Mouse (Mus musculus) cerebellum, adult 2 months (tissue): ENCODE measurements around the gene Rasd1. TPM values are rescaled to one million over a fixed set of nuclear protein-coding genes. Genes with fewer than 3 reads are reported as not detected.

Source experiments
- DNase-seq, 2 experiments: peaks; one replicate each; pipeline ENCODE4 v3.0.0; 2021
- H3K27ac ChIP-seq: fragments of 200-500 bp; 2 replicates; pipeline ENCODE4 v1.5.1; 2012; ENCODE audit warnings: low read length, control low read depth, inconsistent platforms; ENCODE audit not compliant: insufficient read depth
- H3K27me3 ChIP-seq: fragments of 200-500 bp; 2 replicates; pipeline ENCODE4 v1.6.1; 2012; ENCODE audit warnings: inconsistent platforms, mild to moderate bottlenecking, low read length, moderate library complexity; ENCODE audit not compliant: control insufficient read depth, insufficient read depth
- H3K4me1 ChIP-seq: fragments of 200-500 bp; 2 replicates; pipeline ENCODE4 v1.6.1; 2011; ENCODE audit warnings: low read length; ENCODE audit not compliant: control insufficient read depth, insufficient read depth
- H3K4me3 ChIP-seq: fragments of 200-500 bp; replicated peaks from 2 replicates; pipeline ENCODE3; 2011; ENCODE audit warnings: mild to moderate bottlenecking, low read depth, low read length, control low read depth; ENCODE audit not compliant: insufficient read depth
- CTCF ChIP-seq: fragments of 200-500 bp; IDR thresholded peaks from 2 replicates; pipeline ENCODE4 v1.5.1; 2011; ENCODE audit warnings: low read depth, mild to moderate bottlenecking, control low read depth, low read length, moderate library complexity, borderline replicate concordance; ENCODE audit not compliant: insufficient read depth
- POLR2A ChIP-seq: fragments of 200-500 bp; IDR thresholded peaks from 2 replicates; pipeline ENCODE4 v1.6.1; 2011; ENCODE audit warnings: low read length, control low read depth, borderline replicate concordance; ENCODE audit not compliant: insufficient read depth
- WGBS: fragments of 180-500 bp; shearing (Covaris S2); methylation state at CpG from one replicate; pipeline ENCODE4 v1.1.7; 2018; 5-methylcytosine and 5-hydroxymethylcytosine counted together
- polyA plus RNA-seq: library from polyadenylated mRNA; depleted of rRNA; stranded (reverse); fragments of >200 nt; gene quantifications from 2 replicates; pipeline ENCODE4 v1.2.3, GENCODE M21; 2012

The Rasd1 gene
- polyA plus RNA-seq, 1 experiment, result 5.1 TPM

DNA sequence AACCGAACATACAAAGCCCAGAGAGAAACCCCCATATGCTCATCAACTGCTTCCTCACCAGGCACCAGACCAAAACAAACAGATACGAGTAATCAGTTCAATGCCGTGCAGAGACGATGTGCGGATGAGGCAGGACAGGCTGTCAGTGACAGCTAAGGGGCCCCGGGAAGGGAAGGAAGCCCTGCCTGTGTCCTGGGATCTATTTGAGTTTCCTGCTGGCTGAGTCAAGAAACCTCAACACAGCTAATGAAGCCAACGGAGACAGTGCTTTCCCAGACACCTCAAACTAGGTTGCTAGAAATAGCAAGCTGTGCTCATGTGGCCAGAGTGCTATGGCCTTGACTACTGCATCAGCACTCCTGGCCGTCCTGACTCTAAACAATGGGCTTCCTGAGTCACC, 26.6 kb upstream of the Rasd1 start:
- TF ChIP-seq CTCF, result no peak
- no peak for TF ChIP-seq POLR2A
- WGBS, result 65% methylated on average over 8 of the region's 8 CpGs
- no peak for DNase-seq
- no peak overlapping the region for H3K27ac ChIP-seq
- no peaks in the 10 kb centered on the region for H3K4me1 ChIP-seq
- no peak overlapping the region for H3K4me3 ChIP-seq
- H3K27me3 ChIP-seq, result no peaks in the 10 kb centered on the region

DNA sequence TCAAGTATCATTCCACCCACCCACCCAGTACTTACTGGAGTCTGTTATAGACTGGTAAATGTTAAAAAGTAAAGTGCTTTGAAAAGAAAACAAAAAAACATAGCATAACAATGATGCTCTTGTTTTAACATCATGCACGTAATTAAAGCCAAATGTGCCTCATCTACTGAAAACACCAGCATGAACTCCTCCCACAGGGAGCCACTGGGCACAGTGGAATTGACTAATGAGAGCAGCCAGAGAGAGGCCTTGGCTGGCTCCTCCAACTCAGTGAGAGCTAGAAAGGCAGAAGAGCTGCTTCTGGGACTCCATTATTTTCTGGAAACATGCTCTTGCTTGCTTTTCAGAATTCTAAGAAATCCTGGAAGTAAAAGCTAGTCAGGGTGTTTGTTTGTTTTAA, 24.7 kb upstream of the Rasd1 start:
- no peak for DNase-seq
- Histone ChIP-seq H3K4me1 (no peaks in the 10 kb centered on the region), H3K27me3 (no peaks in the 10 kb centered on the region), H3K27ac (no peak overlapping the region), H3K4me3 (no peak overlapping the region)
- TF ChIP-seq CTCF (no peak), POLR2A (no peak)
- 75% methylated on average over 1 of the region's 1 CpGs for WGBS

DNA sequence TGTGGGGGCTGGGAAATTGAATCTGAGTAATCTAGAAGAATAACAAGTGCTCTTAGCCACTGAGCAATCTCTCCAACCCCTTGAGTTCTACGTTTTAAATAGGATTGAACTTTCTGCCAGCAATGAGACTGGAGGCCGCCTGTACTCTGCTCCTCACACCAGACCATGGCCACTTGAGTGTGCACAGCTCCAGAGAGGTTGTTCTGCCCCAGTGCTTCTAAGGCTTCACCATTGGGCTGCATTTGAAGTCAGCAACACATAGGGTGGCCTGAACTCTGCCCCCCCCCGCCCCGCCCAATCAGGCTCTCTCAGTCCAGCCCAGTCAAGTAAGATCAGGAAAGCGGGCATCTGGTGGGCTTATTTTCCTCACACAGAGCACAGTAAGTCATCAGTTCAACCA, 13.1 kb upstream of the Rasd1 start:
- H3K27ac ChIP-seq, result no peak overlapping the region
- H3K4me1 ChIP-seq, result no peaks in the 10 kb centered on the region
- no peaks in the 10 kb centered on the region for H3K27me3 ChIP-seq
- DNase-seq, result no peak
- no peak overlapping the region for H3K4me3 ChIP-seq
- 84% methylated on average over 5 of the region's 5 CpGs for WGBS
- TF ChIP-seq CTCF (no peak), POLR2A (no peak)

DNA sequence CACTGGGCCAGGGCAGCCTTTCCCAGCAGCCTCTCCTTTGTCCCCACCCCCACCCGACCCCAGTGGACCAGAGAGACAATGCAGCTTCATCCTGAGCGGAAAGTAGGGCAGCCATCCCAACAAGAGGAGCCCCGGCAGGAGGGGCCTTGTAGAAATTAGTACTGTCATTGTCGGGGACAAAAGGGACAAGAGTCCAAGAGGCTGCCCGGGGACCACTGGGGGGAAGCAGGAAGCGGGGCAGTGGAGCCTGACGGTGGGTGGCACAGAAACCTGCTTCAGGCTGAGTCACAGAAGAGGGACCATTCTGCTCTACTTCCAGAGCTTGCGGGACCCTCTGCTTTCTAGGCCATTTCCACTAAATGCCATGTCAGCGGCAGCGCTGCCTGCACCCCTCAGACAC, 10.5 kb upstream of the Rasd1 start:
- H3K27me3 ChIP-seq, result no peaks in the 10 kb centered on the region
- no peak for TF ChIP-seq POLR2A
- TF ChIP-seq CTCF, result no peak
- no peaks in the 10 kb centered on the region for H3K4me1 ChIP-seq
- H3K27ac ChIP-seq, result no peak overlapping the region
- H3K4me3 ChIP-seq, result no peak overlapping the region
- DNase-seq, result no peak
- WGBS, result 37% methylated on average over 10 of the region's 10 CpGs

DNA sequence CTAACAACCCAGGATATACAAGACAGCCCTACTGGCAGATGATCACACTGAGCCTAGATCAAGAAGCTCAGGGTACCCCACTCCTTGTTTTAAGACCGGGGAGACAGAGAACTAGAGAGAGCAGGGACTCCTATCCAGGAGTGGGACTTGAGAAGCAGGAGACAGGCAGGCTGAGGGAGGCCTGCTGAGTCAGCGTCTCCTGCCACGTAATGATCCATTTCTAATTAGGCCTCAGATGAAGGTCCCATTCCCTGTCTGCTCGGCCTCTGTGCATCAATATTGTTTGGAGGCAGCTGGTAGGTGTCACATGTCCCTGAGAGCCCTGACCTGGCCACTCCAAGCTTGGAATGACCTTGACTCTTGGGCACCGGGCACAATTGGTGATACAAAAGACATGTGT, 8.6 kb upstream of the Rasd1 start:
- no peak for TF ChIP-seq POLR2A
- TF ChIP-seq CTCF, result no peak
- Histone ChIP-seq H3K4me3 (no peak overlapping the region), H3K4me1 (no peaks in the 10 kb centered on the region), H3K27ac (no peak overlapping the region), H3K27me3 (no peaks in the 10 kb centered on the region)
- DNase-seq, result no peak
- 77% methylated on average over 5 of the region's 5 CpGs for WGBS

DNA sequence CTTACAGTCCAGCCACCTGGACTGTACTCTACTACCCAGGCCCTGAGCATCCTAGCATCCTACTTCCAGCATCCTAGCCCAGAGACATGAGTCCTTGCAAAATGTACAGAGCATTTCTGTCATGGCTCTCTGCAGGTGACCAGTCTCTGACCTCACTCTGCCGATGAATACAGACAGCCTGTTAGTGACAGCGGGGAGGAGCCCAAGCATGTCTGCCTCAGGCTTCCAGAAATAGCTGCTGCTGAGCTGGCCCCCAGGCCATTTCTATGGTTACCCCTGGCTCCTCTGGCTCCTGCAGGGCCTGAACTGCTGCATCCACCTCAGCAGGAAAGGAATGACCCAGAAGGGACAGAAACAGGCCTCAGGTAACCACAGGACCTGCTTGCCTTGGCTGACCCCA, 6.9 kb upstream of the Rasd1 start:
- Histone ChIP-seq H3K4me1 (no peaks in the 10 kb centered on the region), H3K27ac (no peak overlapping the region), H3K27me3 (no peaks in the 10 kb centered on the region), H3K4me3 (no peak overlapping the region)
- TF ChIP-seq CTCF (no peak), POLR2A (no peak)
- WGBS, result 44% methylated on average over 2 of the region's 2 CpGs
- DNase-seq, result no peak

DNA sequence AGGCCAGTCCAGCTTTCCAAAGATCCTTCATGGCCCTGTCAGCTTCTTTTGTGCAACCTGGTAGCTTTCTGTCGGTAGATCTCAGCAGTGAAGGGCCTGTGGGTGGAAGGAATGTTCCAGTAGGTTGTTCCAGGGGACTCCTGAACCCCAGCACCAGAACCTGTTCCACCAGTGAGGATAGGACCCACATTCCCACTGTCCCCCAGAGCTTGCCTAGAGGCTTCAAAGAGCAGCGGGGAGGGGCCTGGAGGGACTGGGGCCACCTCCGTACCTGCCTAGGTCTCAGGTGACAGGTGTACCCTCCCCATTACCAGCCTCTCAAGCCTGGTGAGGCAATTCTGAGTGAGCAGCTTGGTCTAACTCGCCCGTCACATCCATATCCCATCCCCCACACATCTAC, 6.0 kb upstream of the Rasd1 start:
- TF ChIP-seq CTCF (no peak), POLR2A (no peak)
- WGBS, result 86% methylated on average over 5 of the region's 5 CpGs
- Histone ChIP-seq H3K27ac (no peak overlapping the region), H3K4me1 (no peaks in the 10 kb centered on the region), H3K27me3 (no peaks in the 10 kb centered on the region), H3K4me3 (no peak overlapping the region)
- DNase-seq, result no peak

DNA sequence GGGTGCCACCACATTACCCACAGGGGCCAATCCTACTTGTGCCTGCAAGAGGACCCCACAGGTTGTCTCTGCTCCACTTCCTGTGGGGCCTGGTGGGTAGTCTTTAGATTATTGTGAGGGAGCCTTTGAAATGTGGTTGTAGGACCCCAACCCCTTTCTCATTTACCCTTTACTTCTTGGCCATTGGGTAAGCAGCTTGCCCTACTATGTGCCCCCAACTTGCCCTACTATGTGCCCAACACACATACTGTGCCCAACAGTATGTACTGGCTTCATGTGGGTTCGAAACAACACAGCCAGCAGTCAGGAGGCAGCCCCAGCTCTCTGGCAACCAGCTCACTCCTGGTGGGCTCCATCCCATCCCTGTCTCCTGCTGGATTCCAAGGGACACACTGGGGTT, 3.0 kb upstream of the Rasd1 start:
- Histone ChIP-seq H3K27me3 (no peaks in the 10 kb centered on the region), H3K27ac (no peak overlapping the region), H3K4me3 (no peak overlapping the region), H3K4me1 (no peaks in the 10 kb centered on the region)
- DNase-seq, result no peak
- TF ChIP-seq POLR2A (no peak), CTCF (no peak)
- WGBS, result 86% methylated on average over 1 of the region's 1 CpGs
